Mouse (Mus musculus): ENCODE measurements around the gene Magea1. TPM values are rescaled to one million over a fixed set of nuclear protein-coding genes. Genes with fewer than 3 reads are reported as not detected.
"Not testable (repeated sequence)": the region's sequence is repeated elsewhere in the genome, so short reads cannot be mapped to it uniquely, and the experiment has no call there.

Gene Magea1
- total RNA-seq (2015) (not detected in 2 replicates), total RNA-seq (2017) (not detected in 2 replicates)

GRCm38 (mm10) chrX:155089693-155090092 lies at the start of gene Magea1:
TSS of gene Magea1 (minus strand) at chrX:155089793.
- ATAC-seq (ENCODE audit: poor library complexity, severe bottlenecking) = not testable (repeated sequence)

- ATAC-seq (ENCODE audit: poor library complexity, severe bottlenecking) = not testable (repeated sequence)
Observed at GRCm38 (mm10) chrX:155128312-155128711, 38.7 kb upstream of the Magea1 start, which contains the start of gene Cldn34b2. TSS of gene Cldn34b2 (minus strand) at chrX:155128412.

- ATAC-seq (ENCODE audit: poor library complexity, severe bottlenecking) = 0 out of 2 replicates have a peak, but pooled peaks have one; percentile 12
Observed at GRCm38 (mm10) chrX:155098024-155098423, 8.4 kb upstream of the Magea1 start.

GRCm38 (mm10) chrX:155093566-155093965 lies 4.0 kb upstream of the Magea1 start, which contains the start of gene Magea2:
TSS of gene Magea2 (minus strand) at chrX:155093666.
- ATAC-seq (ENCODE audit: poor library complexity, severe bottlenecking) = not testable (repeated sequence)

- ATAC-seq (ENCODE audit: poor library complexity, severe bottlenecking) = not testable (repeated sequence)
Observed at GRCm38 (mm10) chrX:155063045-155063444, 26.5 kb downstream of the Magea1 start, which contains the start of gene Magea5. TSS of gene Magea5 (minus strand) at chrX:155063145.

Other genes with a start within 250 kb of the Magea1 start
- not detected in 2 replicates for gene Cldn34b1, start 199.5 kb downstream of the Magea1 start, total RNA-seq (2015)
- gene Cldn34b1, start 199.5 kb downstream of the Magea1 start, total RNA-seq (2017) = not detected in 2 replicates
- gene Magea6, start 153.8 kb downstream of the Magea1 start, total RNA-seq (2015) = not detected in 2 replicates
- gene Magea6, start 153.8 kb downstream of the Magea1 start, total RNA-seq (2017) = not detected in 2 replicates
- not detected in 2 replicates for gene Magea3, start 140.3 kb downstream of the Magea1 start, total RNA-seq (2015)
- gene Magea3, start 140.3 kb downstream of the Magea1 start, total RNA-seq (2017) = not detected in 2 replicates
- gene Magea8, start 93.9 kb downstream of the Magea1 start, total RNA-seq (2015) = not detected in 2 replicates
- gene Magea8, start 93.9 kb downstream of the Magea1 start, total RNA-seq (2017) = not detected in 2 replicates
- not detected in 2 replicates for gene Magea5, start 26.6 kb downstream of the Magea1 start, total RNA-seq (2015)
- not detected in 2 replicates for gene Magea5, start 26.6 kb downstream of the Magea1 start, total RNA-seq (2017)
- not detected in 2 replicates for gene Magea2, start 3.9 kb upstream of the Magea1 start, total RNA-seq (2015)
- not detected in 2 replicates for gene Magea2, start 3.9 kb upstream of the Magea1 start, total RNA-seq (2017)
- not detected in 2 replicates for gene Cldn34b2, start 38.6 kb upstream of the Magea1 start, total RNA-seq (2015)
- gene Cldn34b2, start 38.6 kb upstream of the Magea1 start, total RNA-seq (2017) = not detected in 2 replicates
- gene Sat1, start 126.7 kb upstream of the Magea1 start, total RNA-seq (2015) = 801 and 834 TPM in 2 replicates
- 703 and 873 TPM in 2 replicates for gene Sat1, start 126.7 kb upstream of the Magea1 start, total RNA-seq (2017)
- gene Acot9, start 172.7 kb upstream of the Magea1 start, total RNA-seq (2015) = 105 and 124 TPM in 2 replicates
- gene Acot9, start 172.7 kb upstream of the Magea1 start, total RNA-seq (2017) = 109 and 111 TPM in 2 replicates